15 mouse cellular contexts compared by ENCODE assay signal in genomic region chr10:91080540-91080939, GRCm38 (mm10). TPM values are rescaled to one million over a fixed set of nuclear protein-coding genes. Genes with fewer than 3 reads are reported as not detected.
A peak's percentile ranks its signal among the peaks of the same experiment; 100 is the strongest.
DNase-seq lines count a peak whose midpoint lies in the region; ATAC-seq and TF ChIP-seq lines count a peak whose summit lies in the region.
"Had no signal": no experiment of that assay in that cellular context is flagged by ENCODE, and none has a peak within 500 bp of the region (broad histone marks: within the 10 kb centered on the region; RNA-seq: fewer than 3 reads in every experiment).

No protein-coding gene starts in this region.

- no peaks in the 10 kb centered on the region for H3K27me3 ChIP-seq in heart, embryonic 15.5 days
- no peaks in the 10 kb centered on the region for H3K27me3 ChIP-seq in lung, postnatal 0 days (replicated peaks; ENCODE audit: insufficient read depth, low read length)
- H3K27me3 ChIP-seq in liver, postnatal 0 days (ENCODE audit: insufficient read depth, low read length) = no peaks in the 10 kb centered on the region
- H3K27me3 ChIP-seq: midbrain, embryonic 12.5 days; Patski had no signal

- no peak overlapping the region for H3K9ac ChIP-seq in heart, embryonic 15.5 days
- no peak overlapping the region for H3K9ac ChIP-seq in lung, postnatal 0 days (replicated peaks; ENCODE audit: low read depth)
- no peak overlapping the region for H3K9ac ChIP-seq in liver, postnatal 0 days (replicated peaks)
- H3K9ac ChIP-seq: midbrain, embryonic 12.5 days had no signal

- 67% methylated on average over 5 of the region's 5 CpGs for WGBS in heart, embryonic 15.5 days
- WGBS in lung, adult 2 months = 44% methylated on average over 5 of the region's 5 CpGs
- WGBS in lung, postnatal 0 days = 67% methylated on average over 5 of the region's 5 CpGs
- 73% methylated on average over 5 of the region's 5 CpGs for WGBS in liver, postnatal 0 days (ENCODE audit: insufficient replicate concordance)

- DNase-seq in heart, postnatal 36 days = no peak
- DNase-seq in lung, adult 2 months = no peak
- no peak for DNase-seq in lung, postnatal 0 days (ENCODE audit: low spot score)
- peak; percentile 16 for DNase-seq in c-Kit-positive CD71-positive TER-119-positive erythroid progenitor cells, embryonic 14.5 days (ENCODE audit: low spot score)
- DNase-seq in liver, postnatal 0 days = no peak
- no peak for DNase-seq in layer of hippocampus, postnatal 14 days (ENCODE audit: low spot score in 2 of 2)
- DNase-seq: cerebellum, postnatal 10 days; gastrocnemius, adult 2 months; heart, adult 2 months; kidney, postnatal 14 days; thymus, adult 2 months had no signal

- intact Hi-C loops in heart, postnatal 36 days (cut with DNase I) = no loop called here

- TF ChIP-seq POLR2A in lung, adult 2 months (IDR thresholded peaks at IDR 0.05; ENCODE audit: borderline replicate concordance, extremely low read depth, low read depth, low read length) = no peak

- H3K9me3 ChIP-seq in heart, embryonic 15.5 days (replicated peaks) = no peaks in the 10 kb centered on the region
- no peaks in the 10 kb centered on the region for H3K9me3 ChIP-seq in lung, postnatal 0 days (ENCODE audit: low read length)
- no peaks in the 10 kb centered on the region for H3K9me3 ChIP-seq in liver, postnatal 0 days (ENCODE audit: low read length)
- H3K9me3 ChIP-seq: midbrain, embryonic 12.5 days had no signal

- peaks cover 31% of the 10 kb centered on the region for H3K36me3 ChIP-seq in heart, embryonic 15.5 days
- peaks cover 14% of the 10 kb centered on the region for H3K36me3 ChIP-seq in lung, postnatal 0 days (ENCODE audit: insufficient read depth, low read length)
- peaks cover 27% of the 10 kb centered on the region for H3K36me3 ChIP-seq in liver, postnatal 0 days (replicated peaks; ENCODE audit: insufficient read depth, low read length)

- TF ChIP-seq CTCF in lung, adult 2 months (IDR thresholded peaks at IDR 0.05; ENCODE audit: insufficient read depth, low read length) = no peak
- TF ChIP-seq CTCF in lung, postnatal 0 days (IDR thresholded peaks at IDR 0.05) = no peak
- no peak for TF ChIP-seq CTCF in liver, postnatal 0 days (IDR thresholded peaks at IDR 0.05; ENCODE audit: low read depth)

- no peak for ATAC-seq in heart, embryonic 15.5 days (replicated peaks; ENCODE audit: insufficient number of reproducible peaks, insufficient read depth, low FRiP score, low read depth)
- ATAC-seq in lung, postnatal 0 days = no peak
- ATAC-seq in liver, postnatal 0 days = no peak
- ATAC-seq: forebrain, embryonic 14.5 days; Patski had no signal

- no peak overlapping the region for H3K27ac ChIP-seq in heart, embryonic 15.5 days
- H3K27ac ChIP-seq in lung, postnatal 0 days (ENCODE audit: low read length) = no peak overlapping the region
- no peak overlapping the region for H3K27ac ChIP-seq in liver, postnatal 0 days (ENCODE audit: low read depth)
- H3K27ac ChIP-seq: gastrocnemius, adult 2 months; heart, adult 2 months; midbrain, embryonic 12.5 days had no signal

- no peak for TF ChIP-seq EP300 in lung, postnatal 0 days (IDR thresholded peaks at IDR 0.05)
- TF ChIP-seq EP300 in liver, postnatal 0 days (IDR thresholded peaks at IDR 0.05; ENCODE audit: low read depth) = no peak

- H3K4me1 ChIP-seq in heart, embryonic 15.5 days (replicated peaks) = peaks cover 6% of the 10 kb centered on the region; the same call in 1 of the 2 replicates
- peaks cover 2% of the 10 kb centered on the region; the same call in 1 of the 2 replicates for H3K4me1 ChIP-seq in lung, adult 2 months (ENCODE audit: control insufficient read depth, insufficient read depth, low read length)
- H3K4me1 ChIP-seq in lung, postnatal 0 days (ENCODE audit: insufficient read depth, low read depth, low read length) = no peaks in the 10 kb centered on the region
- peaks cover 4% of the 10 kb centered on the region; the same call in 1 of the 2 replicates for H3K4me1 ChIP-seq in liver, postnatal 0 days (ENCODE audit: insufficient read depth)

- H3K4me2 ChIP-seq in heart, embryonic 15.5 days = 0 out of 2 replicates have a peak overlapping the region, but pooled peaks have one; percentile 25
- no peak overlapping the region for H3K4me2 ChIP-seq in lung, postnatal 0 days (replicated peaks; ENCODE audit: low read depth, low read length)
- peak overlapping the region; percentile 28 for H3K4me2 ChIP-seq in liver, postnatal 0 days (ENCODE audit: low read depth, low read length)
- H3K4me2 ChIP-seq: midbrain, embryonic 12.5 days had no signal

- H3K4me3 ChIP-seq in heart, embryonic 15.5 days = no peak overlapping the region
- peak overlapping the region; percentile 31 for H3K4me3 ChIP-seq in lung, adult 2 months (replicated peaks; ENCODE audit: extremely low read depth, low read depth, low read length)
- no peak overlapping the region for H3K4me3 ChIP-seq in lung, postnatal 0 days (ENCODE audit: low read depth, low read length)
- peak overlapping the region; percentile 3; the same call in 1 of the 2 replicates for H3K4me3 ChIP-seq in liver, postnatal 0 days (ENCODE audit: low read depth, low read length)
- H3K4me3 ChIP-seq: gastrocnemius, adult 2 months; heart, adult 2 months; midbrain, embryonic 12.5 days had no signal

RNA-seq across cellular contexts. Expression of gene Apaf1, which starts 2.0 kb away (rescaled TPM):
- 12.8 TPM in 2 replicates for polyA plus RNA-seq in heart, embryonic 15.5 days (2015; fragmentation: Nextera tagmentation; extraction: Ambion mirVana)
- 1 to 10 TPM; 7.8 to 8.2 TPM for total RNA-seq in heart, postnatal 36 days (2021)
- polyA plus RNA-seq in lung, adult 2 months (2012; rRNA removed) = 7.0 and 10.0 TPM in 2 replicates
- polyA plus RNA-seq in lung, postnatal 0 days (2015; fragmentation: Nextera tagmentation; extraction: Ambion mirVana) = 14.3 and 14.9 TPM in 2 replicates
- polyA plus RNA-seq in liver, postnatal 0 days (2015; fragmentation: Nextera tagmentation; extraction: Ambion mirVana) = 5.9 and 6.8 TPM in 2 replicates
- total RNA-seq in layer of hippocampus, postnatal 14 days (2021) = 10 to 100 TPM; 12.5 to 13.4 TPM

RNA-seq across cellular contexts. Expression of gene Ikbip, which starts 2.2 kb away (rescaled TPM):
- 38.4 and 38.7 TPM in 2 replicates for polyA plus RNA-seq in heart, embryonic 15.5 days (2015; fragmentation: Nextera tagmentation; extraction: Ambion mirVana)
- 10 to 100 TPM; 16.7 to 19.5 TPM for total RNA-seq in heart, postnatal 36 days (2021)
- 3.5 and 5.7 TPM in 2 replicates for polyA plus RNA-seq in lung, adult 2 months (2012; rRNA removed)
- 31.6 and 34.3 TPM in 2 replicates for polyA plus RNA-seq in lung, postnatal 0 days (2015; fragmentation: Nextera tagmentation; extraction: Ambion mirVana)
- 5.6 and 5.7 TPM in 2 replicates for polyA plus RNA-seq in liver, postnatal 0 days (2015; fragmentation: Nextera tagmentation; extraction: Ambion mirVana)
- total RNA-seq in layer of hippocampus, postnatal 14 days (2021) = 10 to 100 TPM; 14.7 to 14.9 TPM

RNA-seq across cellular contexts. Expression of gene Slc25a3, which starts 43.3 kb away (rescaled TPM):
- 912 and 1,036 TPM in 2 replicates for polyA plus RNA-seq in heart, embryonic 15.5 days (2015; fragmentation: Nextera tagmentation; extraction: Ambion mirVana)
- total RNA-seq in heart, postnatal 36 days (2021) = 1,000 to 10,000 TPM; 2,503 to 2,587 TPM
- polyA plus RNA-seq in lung, adult 2 months (2012; rRNA removed) = 228 and 232 TPM in 2 replicates
- polyA plus RNA-seq in lung, postnatal 0 days (2015; fragmentation: Nextera tagmentation; extraction: Ambion mirVana) = 336 and 358 TPM in 2 replicates
- polyA plus RNA-seq in liver, postnatal 0 days (2015; fragmentation: Nextera tagmentation; extraction: Ambion mirVana) = 341 and 344 TPM in 2 replicates
- 100 to 1,000 TPM; 567 to 579 TPM for total RNA-seq in layer of hippocampus, postnatal 14 days (2021)

Comparison
In these comparisons a context has a peak if more than half of its experiments do, and no peak if none do; other contexts are left out.
1. H3K4me3 ChIP-seq: peak in lung, adult 2 months (single experiment) and liver, postnatal 0 days (single experiment); none in heart, embryonic 15.5 days (single experiment) and lung, postnatal 0 days (single experiment).